Comparison of ENCODE assay signal across 8 mouse cellular contexts in the genomic region with DNA sequence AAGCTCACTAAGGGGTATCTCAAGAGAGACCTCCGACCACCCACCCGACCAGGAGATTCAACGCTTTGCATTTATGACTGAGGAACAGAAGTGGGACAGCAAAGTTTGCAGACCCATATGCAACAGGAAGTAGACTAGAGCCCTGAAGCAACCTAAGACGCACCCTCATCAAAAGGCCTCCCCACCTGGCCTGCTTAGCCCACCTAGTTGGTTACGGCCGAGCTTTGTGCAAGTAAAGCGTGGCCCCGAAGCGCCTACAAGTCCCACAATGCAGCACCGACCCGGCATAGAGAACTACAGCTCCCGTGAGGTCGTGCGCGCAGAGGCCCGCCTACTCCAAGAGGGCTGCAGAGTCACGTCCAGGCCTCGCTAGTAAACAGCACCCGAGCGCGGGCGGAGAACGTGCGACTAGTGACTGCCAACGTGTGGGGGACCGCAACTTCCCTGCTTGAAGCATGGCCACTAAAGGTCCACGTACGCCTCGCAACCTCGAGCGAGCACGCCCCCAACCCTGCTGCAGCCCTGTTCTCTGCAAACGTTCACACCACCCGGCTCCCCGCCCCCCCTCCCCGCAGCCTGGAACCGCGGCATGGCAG. TPM values are rescaled to one million over a fixed set of nuclear protein-coding genes. Genes with fewer than 3 reads are reported as not detected.
DNase-seq lines count a peak whose midpoint lies in the region; ATAC-seq and TF ChIP-seq lines count a peak whose summit lies in the region.

No protein-coding gene starts in this region.

- peak overlapping the region; percentile 85 for H3K27ac ChIP-seq in bone marrow macrophage, adult 2 months (ENCODE audit: insufficient read depth, low read depth, low read length)
- peak overlapping the region; percentile 96 for H3K27ac ChIP-seq in embryonic facial prominence, embryonic 15.5 days (replicated peaks)
- H3K27ac ChIP-seq in kidney, embryonic 14.5 days (ENCODE audit: low read depth, low read length): peak overlapping the region; percentile 95
- peak overlapping the region; percentile 93 for H3K27ac ChIP-seq in limb, embryonic 14.5 days (replicated peaks; ENCODE audit: low read depth, low read length)
- H3K27ac ChIP-seq in midbrain, embryonic 16.5 days (ENCODE audit: low read length): peak overlapping the region; percentile 86
- peak overlapping the region; percentile 78 for H3K27ac ChIP-seq in spleen, adult 2 months (ENCODE audit: insufficient read depth, low read length)

- peak overlapping the region; percentile 85 for H3K4me3 ChIP-seq in bone marrow macrophage, adult 2 months (ENCODE audit: insufficient read depth, low read length)
- H3K4me3 ChIP-seq in embryonic facial prominence, embryonic 15.5 days (replicated peaks): peak overlapping the region; percentile 60
- H3K4me3 ChIP-seq in kidney, embryonic 14.5 days (ENCODE audit: low read length): peak overlapping the region; percentile 70
- peak overlapping the region; percentile 81 for H3K4me3 ChIP-seq in limb, embryonic 14.5 days (replicated peaks; ENCODE audit: low read length)
- peak overlapping the region; percentile 81 for H3K4me3 ChIP-seq in midbrain, embryonic 16.5 days (ENCODE audit: low read depth, low read length)
- peak overlapping the region; percentile 81 for H3K4me3 ChIP-seq in spleen, adult 2 months (ENCODE audit: extremely low read depth, insufficient read depth, insufficient read length)

- peak; percentile 21 for TF ChIP-seq POLR2A in bone marrow macrophage, adult 2 months (IDR thresholded peaks at IDR 0.05; ENCODE audit: borderline replicate concordance, low read depth, low read length)
- peak; percentile 63; the same call in 1 of the 2 replicates for TF ChIP-seq POLR2A in limb, embryonic 14.5 days (IDR thresholded peaks at IDR 0.05; ENCODE audit: borderline replicate concordance, extremely low read depth, insufficient read depth, insufficient read length)
- TF ChIP-seq POLR2A in spleen, adult 2 months (IDR thresholded peaks at IDR 0.05; ENCODE audit: low read depth, low read length): peak; percentile 78

- H3K4me2 ChIP-seq in embryonic facial prominence, embryonic 15.5 days (replicated peaks): peak overlapping the region; percentile 90
- peak overlapping the region; percentile 86 for H3K4me2 ChIP-seq in kidney, embryonic 14.5 days (replicated peaks; ENCODE audit: low read depth, low read length)
- peak overlapping the region; percentile 78 for H3K4me2 ChIP-seq in limb, embryonic 14.5 days (replicated peaks; ENCODE audit: low read depth, low read length, severe bottlenecking)
- peak overlapping the region; percentile 89 for H3K4me2 ChIP-seq in midbrain, embryonic 16.5 days (ENCODE audit: low read length)

- under 1% methylated on average over 38 of the region's 38 CpGs for WGBS in embryonic facial prominence, embryonic 15.5 days
- WGBS in kidney, embryonic 14.5 days: under 1% methylated on average over 38 of the region's 38 CpGs
- WGBS in limb, embryonic 14.5 days: under 1% methylated on average over 35 of the region's 38 CpGs
- WGBS in midbrain, embryonic 16.5 days: under 1% methylated on average over 38 of the region's 38 CpGs
- 1% methylated on average over 38 of the region's 38 CpGs for WGBS in spleen, adult 2 months

- H3K9ac ChIP-seq in embryonic facial prominence, embryonic 15.5 days: peak overlapping the region; percentile 55
- H3K9ac ChIP-seq in kidney, embryonic 14.5 days (ENCODE audit: low read depth, low read length): peak overlapping the region; percentile 86
- H3K9ac ChIP-seq in limb, embryonic 14.5 days (ENCODE audit: low read depth, low read length, severe bottlenecking): peak overlapping the region; percentile 77
- H3K9ac ChIP-seq in midbrain, embryonic 16.5 days (ENCODE audit: low read depth, low read length): peak overlapping the region; percentile 82

- TF ChIP-seq CTCF in bone marrow macrophage, adult 2 months (IDR thresholded peaks at IDR 0.05; ENCODE audit: low read depth, low read length): no peak
- TF ChIP-seq CTCF in spleen, adult 2 months (IDR thresholded peaks at IDR 0.05; ENCODE audit: extremely low read depth, insufficient read depth, insufficient read length, insufficient replicate concordance): no peak

- H3K27me3 ChIP-seq in embryonic facial prominence, embryonic 15.5 days: no peaks in the 10 kb centered on the region
- H3K27me3 ChIP-seq in kidney, embryonic 14.5 days (ENCODE audit: control insufficient read depth, insufficient read depth, low read length): no peaks in the 10 kb centered on the region
- H3K27me3 ChIP-seq in limb, embryonic 14.5 days (ENCODE audit: control insufficient read depth, insufficient read depth, low read length): no peaks in the 10 kb centered on the region
- no peaks in the 10 kb centered on the region for H3K27me3 ChIP-seq in midbrain, embryonic 16.5 days (ENCODE audit: control insufficient read depth, insufficient read depth, low read depth, low read length)
- H3K27me3 ChIP-seq in spleen, adult 2 months (ENCODE audit: control insufficient read depth, insufficient read depth, low read length): no peaks in the 10 kb centered on the region

- H3K4me1 ChIP-seq in bone marrow macrophage, adult 2 months (ENCODE audit: control insufficient read depth, insufficient read depth, low read length): peaks cover 13% of the 10 kb centered on the region
- peaks cover 43% of the 10 kb centered on the region for H3K4me1 ChIP-seq in embryonic facial prominence, embryonic 15.5 days
- H3K4me1 ChIP-seq in kidney, embryonic 14.5 days (ENCODE audit: control insufficient read depth, insufficient read depth, low read length): peaks cover 18% of the 10 kb centered on the region
- peaks cover 26% of the 10 kb centered on the region for H3K4me1 ChIP-seq in limb, embryonic 14.5 days (ENCODE audit: control insufficient read depth, insufficient read depth, low read length)
- peaks cover 17% of the 10 kb centered on the region for H3K4me1 ChIP-seq in midbrain, embryonic 16.5 days (ENCODE audit: control insufficient read depth, insufficient read depth, low read length)
- no peaks in the 10 kb centered on the region; the same call in 1 of the 2 replicates for H3K4me1 ChIP-seq in spleen, adult 2 months (ENCODE audit: control insufficient read depth, insufficient read depth, insufficient read length)

- no peaks in the 10 kb centered on the region for H3K9me3 ChIP-seq in embryonic facial prominence, embryonic 15.5 days (replicated peaks)
- no peaks in the 10 kb centered on the region for H3K9me3 ChIP-seq in kidney, embryonic 14.5 days (ENCODE audit: control insufficient read depth, low read length)
- H3K9me3 ChIP-seq in limb, embryonic 14.5 days (ENCODE audit: control insufficient read depth, low read length): no peaks in the 10 kb centered on the region
- H3K9me3 ChIP-seq in midbrain, embryonic 16.5 days (replicated peaks; ENCODE audit: control insufficient read depth, low read length, poor library complexity, severe bottlenecking): no peaks in the 10 kb centered on the region

- peak; percentile 92 for ATAC-seq in embryonic facial prominence, embryonic 15.5 days (ENCODE audit: insufficient number of reproducible peaks, low FRiP score, low TSS enrichment, low read depth)
- peak; percentile 91 for ATAC-seq in kidney, embryonic 14.5 days (ENCODE audit: low FRiP score, low TSS enrichment)
- ATAC-seq in limb, embryonic 14.5 days (ENCODE audit: low FRiP score, low read depth): peak; percentile 90
- ATAC-seq in midbrain, embryonic 16.5 days: peak; percentile 95

- H3K36me3 ChIP-seq in embryonic facial prominence, embryonic 15.5 days: 0 out of 2 replicates have a peak, but pooled peaks cover 4% of the 10 kb centered on the region
- H3K36me3 ChIP-seq in kidney, embryonic 14.5 days (ENCODE audit: control insufficient read depth, insufficient read depth, low read length): no peaks in the 10 kb centered on the region
- no peaks in the 10 kb centered on the region for H3K36me3 ChIP-seq in limb, embryonic 14.5 days (ENCODE audit: control insufficient read depth, insufficient read depth, low read length)
- no peaks in the 10 kb centered on the region for H3K36me3 ChIP-seq in midbrain, embryonic 16.5 days (ENCODE audit: control insufficient read depth, insufficient read depth, low read length)
- H3K36me3 ChIP-seq in spleen, adult 2 months (ENCODE audit: control insufficient read depth, insufficient read depth, low read length): no peaks in the 10 kb centered on the region

- peak; percentile 90 to 91 for DNase-seq in B cell, adult 2 months
- DNase-seq in heart, adult 9 months (ENCODE audit: low spot score in 2 of 2): peak; percentile 87 to 90
- DNase-seq in limb, embryonic 14.5 days (ENCODE audit: low spot score): peak; percentile 91
- peak; percentile 77 to 89 for DNase-seq in spleen, adult 2 months (ENCODE audit: low read depth in 1 of 2, low spot score in 2 of 2)

RNA-seq across cellular contexts. Expression of a gene that starts 1.2 kb away (rescaled TPM):
- polyA plus RNA-seq in bone marrow macrophage, adult 2 months (2012; ENCODE audit: insufficient read depth, insufficient read length, missing spikeins): 7.1 and 8.0 TPM in 2 replicates
- 23.6 and 24.5 TPM in 2 replicates for polyA plus RNA-seq in embryonic facial prominence, embryonic 15.5 days (2015; fragmentation: Nextera tagmentation; extraction: Ambion mirVana)
- polyA plus RNA-seq in kidney, embryonic 14.5 days (2014; fragmentation: Nextera tagmentation; extraction: Ambion mirVana): 24.5 and 25.7 TPM in 2 replicates
- 29.9 and 31.5 TPM in 2 replicates for polyA plus RNA-seq in limb, embryonic 14.5 days (2012; rRNA removed)
- polyA plus RNA-seq in limb, embryonic 14.5 days (2014; fragmentation: Nextera tagmentation; extraction: Ambion mirVana): 19.6 and 22.8 TPM in 2 replicates
- 8.0 and 9.1 TPM in 2 replicates for polyA plus RNA-seq in midbrain, embryonic 16.5 days (2015; fragmentation: Nextera tagmentation; extraction: Ambion mirVana)
- polyA plus RNA-seq in spleen, adult 2 months (2012; rRNA removed): 5.6 and 8.7 TPM in 2 replicates

RNA-seq across cellular contexts. Expression of a gene that starts 16.9 kb away (rescaled TPM):
- polyA plus RNA-seq in bone marrow macrophage, adult 2 months (2012; ENCODE audit: insufficient read depth, insufficient read length, missing spikeins): 1.6 and 3.8 TPM in 2 replicates
- 42.1 and 52.8 TPM in 2 replicates for polyA plus RNA-seq in embryonic facial prominence, embryonic 15.5 days (2015; fragmentation: Nextera tagmentation; extraction: Ambion mirVana)
- 7.7 and 21.1 TPM in 2 replicates for polyA plus RNA-seq in kidney, embryonic 14.5 days (2014; fragmentation: Nextera tagmentation; extraction: Ambion mirVana)
- 40.7 and 44.2 TPM in 2 replicates for polyA plus RNA-seq in limb, embryonic 14.5 days (2012; rRNA removed)
- polyA plus RNA-seq in limb, embryonic 14.5 days (2014; fragmentation: Nextera tagmentation; extraction: Ambion mirVana): 47.3 and 53.7 TPM in 2 replicates
- 23.0 and 27.4 TPM in 2 replicates for polyA plus RNA-seq in midbrain, embryonic 16.5 days (2015; fragmentation: Nextera tagmentation; extraction: Ambion mirVana)
- polyA plus RNA-seq in spleen, adult 2 months (2012; rRNA removed): 0.53 and 0.68 TPM in 2 replicates

RNA-seq across cellular contexts. Expression of a gene that starts 36.0 kb away (rescaled TPM):
- 0.65 and 1.3 TPM in 2 replicates for polyA plus RNA-seq in bone marrow macrophage, adult 2 months (2012; ENCODE audit: insufficient read depth, insufficient read length, missing spikeins)
- polyA plus RNA-seq in embryonic facial prominence, embryonic 15.5 days (2015; fragmentation: Nextera tagmentation; extraction: Ambion mirVana): 33.2 and 33.4 TPM in 2 replicates
- 42.4 and 47.3 TPM in 2 replicates for polyA plus RNA-seq in kidney, embryonic 14.5 days (2014; fragmentation: Nextera tagmentation; extraction: Ambion mirVana)
- 83.8 and 110 TPM in 2 replicates for polyA plus RNA-seq in limb, embryonic 14.5 days (2012; rRNA removed)
- polyA plus RNA-seq in limb, embryonic 14.5 days (2014; fragmentation: Nextera tagmentation; extraction: Ambion mirVana): 45.9 and 53.3 TPM in 2 replicates
- polyA plus RNA-seq in midbrain, embryonic 16.5 days (2015; fragmentation: Nextera tagmentation; extraction: Ambion mirVana): 13.0 and 14.0 TPM in 2 replicates
- 11.9 and 14.1 TPM in 2 replicates for polyA plus RNA-seq in spleen, adult 2 months (2012; rRNA removed)

Comparison
In these comparisons a context has a peak if more than half of its experiments do, and no peak if none do; other contexts are left out.
1. Peak in every context shown above with its lines: DNase-seq, ATAC-seq, H3K4me3 ChIP-seq and H3K27ac ChIP-seq.
2. POLR2A ChIP-seq: peak in every context shown above with its lines; median percentile 78 in spleen, adult 2 months; 63 in limb, embryonic 14.5 days; 21 in bone marrow macrophage, adult 2 months.